Mouse (Mus musculus): ENCODE results near the gene Steap2.
A peak's percentile ranks its signal among the peaks of the same experiment; 100 is the strongest.

Gene Steap2

GRCm38 (mm10) chr5:5664371-5664926, 29.9 kb downstream of the Steap2 start:
- no peak for DNase-seq (ENCODE audit: low read depth, low spot score)

GRCm38 (mm10) chr5:5663655-5664370, 30.6 kb downstream of the Steap2 start, which contains the start of gene Cfap69:
Gene Cfap69 (minus strand): TSS chr5:5664239.
- peak; percentile 92 for DNase-seq (ENCODE audit: low read depth, low spot score)

- no peak for DNase-seq (ENCODE audit: low read depth, low spot score)
These were observed 31.3 kb downstream of the Steap2 start for GRCm38 (mm10) chr5:5663057-5663456.

- no peak for DNase-seq (ENCODE audit: low read depth, low spot score)
These were observed 35.7 kb downstream of the Steap2 start for GRCm38 (mm10) chr5:5658680-5659079.

- no peak for DNase-seq (ENCODE audit: low read depth, low spot score)
These were observed 36.4 kb downstream of the Steap2 start for GRCm38 (mm10) chr5:5657932-5658331.

- DNase-seq (ENCODE audit: low read depth, low spot score) = no peak
These were observed 45.4 kb downstream of the Steap2 start for GRCm38 (mm10) chr5:5648817-5649569.

- peak; percentile 15 for DNase-seq (ENCODE audit: low read depth, low spot score)
These were observed 48.2 kb downstream of the Steap2 start for GRCm38 (mm10) chr5:5646173-5646572.

GRCm38 (mm10) chr5:5638496-5638895, 55.9 kb downstream of the Steap2 start:
- no peak for DNase-seq (ENCODE audit: low read depth, low spot score)

- no peak for DNase-seq (ENCODE audit: low read depth, low spot score)
These were observed 68.9 kb downstream of the Steap2 start for GRCm38 (mm10) chr5:5625491-5625890.

GRCm38 (mm10) chr5:5618329-5618728, 76.0 kb downstream of the Steap2 start:
- no peak for DNase-seq (ENCODE audit: low read depth, low spot score)
